Comparison of ENCODE assay signal across 16 mouse cellular contexts in the genomic region with DNA sequence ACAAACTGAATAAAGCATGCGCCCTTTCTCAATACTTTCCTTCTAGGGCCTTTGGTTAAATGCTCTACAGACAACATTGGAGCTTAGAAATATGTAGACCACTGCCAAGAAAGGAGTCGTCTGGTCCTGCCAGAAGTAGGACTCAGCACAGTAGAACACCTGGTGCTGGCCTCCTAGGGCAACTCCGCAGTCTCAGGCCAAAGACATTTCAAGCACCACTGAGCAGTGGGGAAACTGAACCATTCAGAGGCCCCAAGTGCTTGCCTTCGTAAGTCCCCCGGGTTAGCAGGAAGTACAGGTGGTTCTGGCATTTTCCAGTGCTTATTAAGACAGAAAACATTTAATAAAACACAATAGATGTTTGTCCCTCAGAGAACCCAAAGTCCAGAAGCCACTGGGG. TPM values are rescaled to one million over a fixed set of nuclear protein-coding genes. Genes with fewer than 3 reads are reported as not detected.
DNase-seq lines count a peak whose midpoint lies in the region; ATAC-seq and TF ChIP-seq lines count a peak whose summit lies in the region.
"Had no signal": no experiment of that assay in that cellular context is flagged by ENCODE, and none has a peak within 500 bp of the region (broad histone marks: within the 10 kb centered on the region; RNA-seq: fewer than 3 reads in every experiment).

No protein-coding gene starts in this region.

- H3K4me2 ChIP-seq in limb, embryonic 13.5 days (replicated peaks): no peak overlapping the region
- H3K4me2 ChIP-seq in neural tube, embryonic 15.5 days: no peak overlapping the region
- no peak overlapping the region for H3K4me2 ChIP-seq in intestine, postnatal 0 days (replicated peaks; ENCODE audit: low read depth)
- H3K4me2 ChIP-seq in stomach, postnatal 0 days (replicated peaks; ENCODE audit: low read depth): no peak overlapping the region
- H3K4me2 ChIP-seq: embryonic facial prominence, embryonic 13.5 days; forebrain, embryonic 12.5 days; heart, embryonic 15.5 days; hindbrain, embryonic 15.5 days; neural tube, embryonic 13.5 days had no signal

- no peak overlapping the region for H3K9ac ChIP-seq in limb, embryonic 13.5 days
- H3K9ac ChIP-seq in neural tube, embryonic 15.5 days (replicated peaks): no peak overlapping the region
- no peak overlapping the region for H3K9ac ChIP-seq in intestine, postnatal 0 days (ENCODE audit: low read depth, low read length)
- H3K9ac ChIP-seq in stomach, postnatal 0 days (ENCODE audit: low read length): no peak overlapping the region
- H3K9ac ChIP-seq: embryonic facial prominence, embryonic 13.5 days; forebrain, embryonic 12.5 days; heart, embryonic 15.5 days; hindbrain, embryonic 15.5 days; liver, postnatal 0 days; neural tube, embryonic 13.5 days had no signal

- no peak for TF ChIP-seq EP300 in stomach, postnatal 0 days (optimal IDR thresholded peaks at IDR 0.05)

- H3K27ac ChIP-seq in limb, embryonic 13.5 days: 0 out of 2 replicates have a peak overlapping the region, but pooled peaks have one; percentile 10
- no peak overlapping the region for H3K27ac ChIP-seq in limb, embryonic 10.5 days
- H3K27ac ChIP-seq in neural tube, embryonic 15.5 days (replicated peaks): no peak overlapping the region
- no peak overlapping the region for H3K27ac ChIP-seq in intestine, postnatal 0 days (ENCODE audit: low read depth, low read length)
- H3K27ac ChIP-seq in stomach, postnatal 0 days (replicated peaks): peak overlapping the region; percentile 74
- no peak overlapping the region for H3K27ac ChIP-seq in hindbrain, embryonic 10.5 days
- H3K27ac ChIP-seq: embryonic facial prominence, embryonic 13.5 days; forebrain, embryonic 12.5 days; heart, embryonic 15.5 days; hindbrain, embryonic 15.5 days; neural tube, embryonic 13.5 days had no signal

- WGBS in limb, embryonic 13.5 days: 79% methylated on average over 5 of the region's 5 CpGs
- WGBS in limb, embryonic 10.5 days: 94% methylated on average over 5 of the region's 5 CpGs
- 81% methylated on average over 5 of the region's 5 CpGs for WGBS in neural tube, embryonic 15.5 days
- 81% methylated on average over 5 of the region's 5 CpGs for WGBS in intestine, postnatal 0 days
- WGBS in stomach, postnatal 0 days: 66% methylated on average over 5 of the region's 5 CpGs
- WGBS in hindbrain, embryonic 10.5 days: 88% methylated on average over 5 of the region's 5 CpGs

- H3K4me1 ChIP-seq in limb, embryonic 13.5 days: 0 out of 2 replicates have a peak, but pooled peaks cover 2% of the 10 kb centered on the region
- H3K4me1 ChIP-seq in limb, embryonic 10.5 days: no peaks in the 10 kb centered on the region
- no peaks in the 10 kb centered on the region for H3K4me1 ChIP-seq in neural tube, embryonic 15.5 days
- H3K4me1 ChIP-seq in intestine, postnatal 0 days (replicated peaks; ENCODE audit: control insufficient read depth, insufficient read depth, low read length): no peaks in the 10 kb centered on the region
- no peaks in the 10 kb centered on the region for H3K4me1 ChIP-seq in stomach, postnatal 0 days (replicated peaks; ENCODE audit: control insufficient read depth, insufficient read depth)
- no peaks in the 10 kb centered on the region for H3K4me1 ChIP-seq in hindbrain, embryonic 10.5 days (replicated peaks)
- H3K4me1 ChIP-seq: embryonic facial prominence, embryonic 13.5 days; forebrain, embryonic 12.5 days; heart, embryonic 15.5 days; hindbrain, embryonic 15.5 days; neural tube, embryonic 13.5 days had no signal

- TF ChIP-seq CTCF in intestine, postnatal 0 days (IDR thresholded peaks at IDR 0.05; ENCODE audit: low read depth): no peak
- no peak for TF ChIP-seq CTCF in stomach, postnatal 0 days (IDR thresholded peaks at IDR 0.05; ENCODE audit: low read depth)

- ATAC-seq in limb, embryonic 13.5 days (ENCODE audit: low FRiP score, low read depth): no peak
- 0 out of 2 replicates have a peak, but pooled peaks have one; percentile 8 for ATAC-seq in neural tube, embryonic 15.5 days (ENCODE audit: low FRiP score)
- 0 out of 2 replicates have a peak, but pooled peaks have one; percentile 7 for ATAC-seq in intestine, postnatal 0 days
- peak; percentile 33; the same call in 1 of the 2 replicates for ATAC-seq in stomach, postnatal 0 days (ENCODE audit: low FRiP score, low TSS enrichment)

- H3K36me3 ChIP-seq in limb, embryonic 13.5 days: no peaks in the 10 kb centered on the region
- H3K36me3 ChIP-seq in limb, embryonic 10.5 days: no peaks in the 10 kb centered on the region
- no peaks in the 10 kb centered on the region for H3K36me3 ChIP-seq in neural tube, embryonic 15.5 days
- H3K36me3 ChIP-seq in intestine, postnatal 0 days (ENCODE audit: control insufficient read depth, insufficient read depth): no peaks in the 10 kb centered on the region
- H3K36me3 ChIP-seq in stomach, postnatal 0 days (ENCODE audit: control insufficient read depth, insufficient read depth, low read length): no peaks in the 10 kb centered on the region
- H3K36me3 ChIP-seq in hindbrain, embryonic 10.5 days: no peaks in the 10 kb centered on the region
- H3K36me3 ChIP-seq: embryonic facial prominence, embryonic 13.5 days; forebrain, embryonic 12.5 days; heart, embryonic 15.5 days; hindbrain, embryonic 15.5 days; neural tube, embryonic 13.5 days had no signal

- H3K4me3 ChIP-seq in limb, embryonic 13.5 days: no peak overlapping the region
- no peak overlapping the region for H3K4me3 ChIP-seq in limb, embryonic 10.5 days
- no peak overlapping the region for H3K4me3 ChIP-seq in neural tube, embryonic 15.5 days (replicated peaks)
- no peak overlapping the region for H3K4me3 ChIP-seq in intestine, postnatal 0 days (ENCODE audit: low read depth, low read length)
- no peak overlapping the region for H3K4me3 ChIP-seq in stomach, postnatal 0 days (ENCODE audit: low read depth, low read length)
- no peak overlapping the region for H3K4me3 ChIP-seq in hindbrain, embryonic 10.5 days
- H3K4me3 ChIP-seq: embryonic facial prominence, embryonic 13.5 days; erythroblast, embryonic 14.5 days; forebrain, embryonic 12.5 days; heart, embryonic 15.5 days; hindbrain, embryonic 15.5 days; megakaryocyte, embryonic 14.5 days; neural tube, embryonic 13.5 days had no signal

- H3K9me3 ChIP-seq in limb, embryonic 13.5 days: no peaks in the 10 kb centered on the region
- no peaks in the 10 kb centered on the region for H3K9me3 ChIP-seq in limb, embryonic 10.5 days (replicated peaks)
- H3K9me3 ChIP-seq in neural tube, embryonic 15.5 days (replicated peaks): no peaks in the 10 kb centered on the region
- H3K9me3 ChIP-seq in intestine, postnatal 0 days (ENCODE audit: control insufficient read depth): no peaks in the 10 kb centered on the region
- no peaks in the 10 kb centered on the region for H3K9me3 ChIP-seq in stomach, postnatal 0 days (ENCODE audit: control insufficient read depth, low read length)
- no peaks in the 10 kb centered on the region for H3K9me3 ChIP-seq in hindbrain, embryonic 10.5 days
- H3K9me3 ChIP-seq: embryonic facial prominence, embryonic 13.5 days; forebrain, embryonic 12.5 days; heart, embryonic 15.5 days; hindbrain, embryonic 15.5 days; neural tube, embryonic 13.5 days had no signal

- no peaks in the 10 kb centered on the region for H3K27me3 ChIP-seq in limb, embryonic 13.5 days
- H3K27me3 ChIP-seq in limb, embryonic 10.5 days (ENCODE audit: low read depth, poor library complexity, severe bottlenecking): no peaks in the 10 kb centered on the region
- H3K27me3 ChIP-seq in neural tube, embryonic 15.5 days (replicated peaks): no peaks in the 10 kb centered on the region
- no peaks in the 10 kb centered on the region for H3K27me3 ChIP-seq in intestine, postnatal 0 days (replicated peaks; ENCODE audit: control insufficient read depth, insufficient read depth, low read length)
- H3K27me3 ChIP-seq in stomach, postnatal 0 days (ENCODE audit: control insufficient read depth, insufficient read depth, low read length): no peaks in the 10 kb centered on the region
- no peaks in the 10 kb centered on the region for H3K27me3 ChIP-seq in hindbrain, embryonic 10.5 days (ENCODE audit: insufficient read depth, poor library complexity, severe bottlenecking)
- H3K27me3 ChIP-seq: embryonic facial prominence, embryonic 13.5 days; forebrain, embryonic 12.5 days; heart, embryonic 15.5 days; hindbrain, embryonic 15.5 days; neural tube, embryonic 13.5 days had no signal

- no peak for DNase-seq in limb, embryonic 10.5 days (ENCODE audit: low spot score)
- DNase-seq in neural tube, embryonic 10.5 days (ENCODE audit: extremely low spot score, low spot score): no peak
- no peak for DNase-seq in stomach, postnatal 0 days (ENCODE audit: low spot score)
- no peak for DNase-seq in hindbrain, embryonic 10.5 days (ENCODE audit: low spot score)
- no peak for DNase-seq in testis, postnatal 14 days (ENCODE audit: low spot score)

RNA-seq across cellular contexts. Expression of gene Pole4, which starts 9.7 kb away (rescaled TPM):
- 101 TPM in 2 replicates for polyA plus RNA-seq in limb, embryonic 13.5 days (2015; fragmentation: Nextera tagmentation; extraction: Ambion mirVana)
- polyA plus RNA-seq in limb, embryonic 10.5 days (2016; fragmentation: Nextera tagmentation; extraction: Ambion mirVana): 90.6 and 92.5 TPM in 2 replicates
- polyA plus RNA-seq in neural tube, embryonic 15.5 days (2015; fragmentation: Nextera tagmentation; extraction: Ambion mirVana): 143 and 150 TPM in 2 replicates
- 73.1 and 74.4 TPM in 2 replicates for polyA plus RNA-seq in intestine, postnatal 0 days (2015; fragmentation: Nextera tagmentation; extraction: Ambion mirVana)
- 79.8 and 84.5 TPM in 2 replicates for polyA plus RNA-seq in stomach, postnatal 0 days (2015; fragmentation: Nextera tagmentation; extraction: Ambion mirVana)
- 87.5 and 93.5 TPM in 2 replicates for polyA plus RNA-seq in hindbrain, embryonic 10.5 days (2016; fragmentation: Nextera tagmentation; extraction: Ambion mirVana)

RNA-seq across cellular contexts. Expression of gene Hk2, which starts 59.4 kb away (rescaled TPM):
- polyA plus RNA-seq in limb, embryonic 13.5 days (2015; fragmentation: Nextera tagmentation; extraction: Ambion mirVana): 19.5 and 20.2 TPM in 2 replicates
- 27.5 and 35.9 TPM in 2 replicates for polyA plus RNA-seq in limb, embryonic 10.5 days (2016; fragmentation: Nextera tagmentation; extraction: Ambion mirVana)
- 2.6 and 5.3 TPM in 2 replicates for polyA plus RNA-seq in neural tube, embryonic 15.5 days (2015; fragmentation: Nextera tagmentation; extraction: Ambion mirVana)
- 2.5 and 2.8 TPM in 2 replicates for polyA plus RNA-seq in intestine, postnatal 0 days (2015; fragmentation: Nextera tagmentation; extraction: Ambion mirVana)
- 7.1 and 8.9 TPM in 2 replicates for polyA plus RNA-seq in stomach, postnatal 0 days (2015; fragmentation: Nextera tagmentation; extraction: Ambion mirVana)
- polyA plus RNA-seq in hindbrain, embryonic 10.5 days (2016; fragmentation: Nextera tagmentation; extraction: Ambion mirVana): 18.7 and 32.0 TPM in 2 replicates

Comparison
In these comparisons a context has a peak if more than half of its experiments do, and no peak if none do; other contexts are left out.
1. H3K27ac ChIP-seq: peak in limb, embryonic 13.5 days (single experiment) and stomach, postnatal 0 days (single experiment); none in limb, embryonic 10.5 days (single experiment), neural tube, embryonic 15.5 days (single experiment), intestine, postnatal 0 days (single experiment) and hindbrain, embryonic 10.5 days (single experiment).